Mouse (Mus musculus) T-helper 2 cell (primary cell): Measurements from ENCODE around the gene Etfbkmt.
"Not testable (repeated sequence)": the region's sequence is repeated elsewhere in the genome, so short reads cannot be mapped to it uniquely, and the experiment has no call there.

Experiments used
- in situ Hi-C: fragments of 300-600 bp; cut with MboI, MseI; formaldehyde crosslinking; loops from one replicate; pipeline ENCODE4 v1.15.1; 2025; ENCODE audit warnings: high pct_unique_total_duplicates

Etfbkmt gene

GRCm38 (mm10) chr6:149139471-149139870 lies at the start of gene Etfbkmt:
TSS of gene Etfbkmt (plus strand) at chr6:149139849.
- in situ Hi-C loops = loop anchor here (5.0 kb wide), 1 partner anchor 233 kb away; no protein-coding TSS in a partner anchor

GRCm38 (mm10) chr6:149092406-149092805 lies 47.2 kb upstream of the Etfbkmt start:
- in situ Hi-C loops = no loop called here

- in situ Hi-C loops = no loop called here
These were observed 46.2 kb upstream of the Etfbkmt start for GRCm38 (mm10) chr6:149093465-149093864.

- in situ Hi-C loops = no loop called here
These were observed 45.1 kb upstream of the Etfbkmt start for GRCm38 (mm10) chr6:149094555-149094954.

- in situ Hi-C loops = no loop called here
These were observed 44.3 kb upstream of the Etfbkmt start for GRCm38 (mm10) chr6:149095389-149095788.

- in situ Hi-C loops = no loop called here
These were observed 43.4 kb upstream of the Etfbkmt start for GRCm38 (mm10) chr6:149096233-149096632.

GRCm38 (mm10) chr6:149097276-149097675 lies 42.4 kb upstream of the Etfbkmt start:
- in situ Hi-C loops = no loop called here

- in situ Hi-C loops = no loop called here
These were observed 40.7 kb upstream of the Etfbkmt start for GRCm38 (mm10) chr6:149098993-149099392.

- in situ Hi-C loops = no loop called here
These were observed 39.2 kb upstream of the Etfbkmt start for GRCm38 (mm10) chr6:149100174-149101075.

- in situ Hi-C loops = no loop called here
These were observed 38.3 kb upstream of the Etfbkmt start, which contains the start of gene Dennd5b for GRCm38 (mm10) chr6:149101076-149101942. TSS of gene Dennd5b (minus strand) at chr6:149101680.

- in situ Hi-C loops = no loop called here
These were observed 37.8 kb upstream of the Etfbkmt start for GRCm38 (mm10) chr6:149101943-149102243.

- in situ Hi-C loops = no loop called here
These were observed 36.2 kb upstream of the Etfbkmt start for GRCm38 (mm10) chr6:149103451-149103850.

- in situ Hi-C loops = no loop called here
These were observed 32.0 kb upstream of the Etfbkmt start for GRCm38 (mm10) chr6:149107615-149108014.

GRCm38 (mm10) chr6:149108909-149109308 lies 30.7 kb upstream of the Etfbkmt start:
- in situ Hi-C loops = no loop called here

GRCm38 (mm10) chr6:149116992-149117391 lies 22.7 kb upstream of the Etfbkmt start:
- in situ Hi-C loops = no loop called here

GRCm38 (mm10) chr6:149118935-149119334 lies 20.7 kb upstream of the Etfbkmt start:
- in situ Hi-C loops = no loop called here

GRCm38 (mm10) chr6:149119853-149120252 lies 19.8 kb upstream of the Etfbkmt start:
- in situ Hi-C loops = no loop called here

GRCm38 (mm10) chr6:149123042-149123441 lies 16.6 kb upstream of the Etfbkmt start:
- in situ Hi-C loops = no loop called here

GRCm38 (mm10) chr6:149126675-149127074 lies 13.0 kb upstream of the Etfbkmt start:
- in situ Hi-C loops = no loop called here

- in situ Hi-C loops = not testable (repeated sequence)
These were observed 9.8 kb upstream of the Etfbkmt start, which contains the start of gene Gm10203 for GRCm38 (mm10) chr6:149129870-149130269. TSS of gene Gm10203 (plus strand) at chr6:149130170.

GRCm38 (mm10) chr6:149131111-149131510 lies 8.5 kb upstream of the Etfbkmt start:
- in situ Hi-C loops = no loop called here
